Mouse (Mus musculus): Measurements from ENCODE around the gene Hook2. TPM values are rescaled to one million over a fixed set of nuclear protein-coding genes. Genes with fewer than 3 reads are reported as not detected.

Hook2 gene
- polyA plus RNA-seq, 1 experiment from 2014 or later: 5.3 TPM

DNA sequence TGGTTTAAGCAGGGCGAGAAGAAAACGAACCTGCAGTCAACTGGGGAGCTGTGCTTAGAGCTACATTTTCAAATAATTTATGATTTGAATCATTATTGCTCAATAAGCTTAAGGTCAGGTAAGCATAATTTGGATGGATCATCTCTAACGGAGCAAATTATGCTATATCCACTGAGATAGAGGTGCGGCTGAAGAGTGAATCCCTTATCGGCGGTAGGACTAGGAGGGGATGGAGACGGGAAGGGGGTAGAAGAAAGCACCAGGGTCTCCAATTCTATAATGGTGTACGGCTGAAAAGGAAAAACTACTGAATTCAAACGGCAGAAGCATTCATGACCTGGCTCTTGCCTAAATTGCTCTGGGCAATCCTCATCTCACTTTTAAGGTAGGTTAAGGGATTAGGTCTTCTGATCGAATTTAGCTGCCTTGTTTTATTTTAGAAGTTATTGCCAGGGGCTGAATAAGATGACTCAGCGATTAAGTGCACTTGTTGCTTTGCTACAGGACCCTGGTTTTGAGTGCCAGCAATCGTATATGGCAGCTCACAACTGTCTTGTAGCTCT, 44.8 kb downstream of the Hook2 start:
- Histone ChIP-seq H3K4me2 (peak overlapping the region; percentile 84), H3K9me3 (replicated peaks) (no peaks in the 10 kb centered on the region), H3K27me3 (no peaks in the 10 kb centered on the region), H3K9ac (peak overlapping the region; percentile 75), H3K4me1 (replicated peaks) (peaks cover 31% of the 10 kb centered on the region), H3K36me3 (peaks cover 28% of the 10 kb centered on the region), H3K4me3 (peak overlapping the region; percentile 91), H3K27ac (peak overlapping the region; percentile 100)
- ATAC-seq (replicated peaks; ENCODE audit: insufficient number of reproducible peaks, insufficient read depth, low FRiP score, low read depth): no peak
- WGBS: 6% methylated on average over 12 of the region's 12 CpGs

- Histone ChIP-seq H3K36me3 (peaks cover 29% of the 10 kb centered on the region), H3K4me1 (replicated peaks) (peaks cover 31% of the 10 kb centered on the region), H3K27me3 (no peaks in the 10 kb centered on the region), H3K4me2 (peak overlapping the region; percentile 84), H3K4me3 (peak overlapping the region; percentile 91), H3K9ac (peak overlapping the region; percentile 75), H3K9me3 (replicated peaks) (no peaks in the 10 kb centered on the region), H3K27ac (peak overlapping the region; percentile 100)
- under 1% methylated on average over 15 of the region's 15 CpGs for WGBS
- ATAC-seq (replicated peaks; ENCODE audit: insufficient number of reproducible peaks, insufficient read depth, low FRiP score, low read depth): no peak
Measured at GRCm38 (mm10) chr8:85035728-85036310, 45.4 kb downstream of the Hook2 start.

DNA sequence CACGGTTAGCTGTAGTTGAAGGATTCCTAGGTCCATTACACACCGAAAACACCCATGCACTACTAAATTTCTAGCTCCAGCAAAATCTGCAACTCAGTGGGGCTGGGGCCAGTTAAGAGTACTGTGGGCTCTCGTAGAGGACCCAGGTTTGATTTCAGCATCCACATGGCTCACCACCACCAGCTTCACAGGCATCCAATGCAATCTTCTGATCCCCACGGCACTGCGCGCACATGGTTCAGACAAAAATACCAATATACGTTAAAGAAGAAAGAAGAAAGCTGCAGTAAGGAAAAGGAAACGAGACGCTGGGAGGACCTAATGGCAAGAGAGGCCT, 45.9 kb downstream of the Hook2 start:
- Histone ChIP-seq H3K36me3 (peaks cover 30% of the 10 kb centered on the region), H3K9me3 (replicated peaks) (no peaks in the 10 kb centered on the region), H3K4me1 (replicated peaks) (peaks cover 31% of the 10 kb centered on the region), H3K4me2 (peak overlapping the region; percentile 84), H3K9ac (peak overlapping the region; percentile 75), H3K4me3 (peak overlapping the region; percentile 91), H3K27ac (peak overlapping the region; percentile 100), H3K27me3 (no peaks in the 10 kb centered on the region)
- 0% methylated on average over 9 of the region's 9 CpGs for WGBS
- ATAC-seq (replicated peaks; ENCODE audit: insufficient number of reproducible peaks, insufficient read depth, low FRiP score, low read depth): peak; percentile 11

DNA sequence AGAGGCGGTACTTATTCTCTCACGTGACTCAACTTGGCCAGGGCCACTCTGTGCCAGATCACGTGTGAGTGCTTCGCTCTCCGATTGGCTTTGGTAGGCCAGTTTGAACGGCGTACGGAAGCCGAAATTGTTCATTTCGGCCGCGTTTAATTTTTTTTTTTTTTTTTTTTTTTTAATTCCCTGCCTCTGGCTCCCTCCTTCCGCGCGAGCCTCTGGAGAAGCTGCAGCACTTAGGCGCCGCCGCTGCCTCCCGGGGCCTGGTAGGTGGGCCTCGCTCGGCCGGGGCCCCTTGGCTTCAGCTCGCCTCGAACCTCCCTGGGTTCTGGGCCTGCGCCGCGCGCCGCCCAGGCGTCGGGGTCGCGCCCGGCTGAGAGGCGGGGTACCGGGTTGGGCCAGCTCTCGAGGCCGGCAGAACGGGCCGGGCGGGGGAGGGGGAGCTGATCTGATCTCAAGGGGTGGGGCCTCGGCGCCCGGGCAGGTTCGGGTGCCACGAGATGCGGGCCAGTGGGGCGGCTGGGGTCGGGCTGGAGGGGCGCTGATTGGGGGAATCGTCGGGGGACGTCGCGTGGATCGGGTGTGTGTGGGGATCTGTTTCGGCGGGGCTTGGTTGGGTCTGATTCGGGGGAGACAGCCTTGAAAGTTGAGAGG, 46.4 kb downstream of the Hook2 start, which contains the start of gene Tnpo2:
Tnpo2 (plus strand) TSS at position 198 of the 648 bp plus-strand sequence.
- H3K36me3 ChIP-seq: peaks cover 30% of the 10 kb centered on the region
- ATAC-seq (replicated peaks; ENCODE audit: insufficient number of reproducible peaks, insufficient read depth, low FRiP score, low read depth): peak; percentile 90
- H3K27ac ChIP-seq: peak within 1 kb of the TSS; percentile 100
- no peaks in the 10 kb centered on the region for H3K9me3 ChIP-seq (replicated peaks)
- H3K4me2 ChIP-seq: peak within 1 kb of the TSS; percentile 84
- under 1% methylated on average over 59 of the region's 59 CpGs for WGBS
- peak within 1 kb of the TSS; percentile 95 for H3K9ac ChIP-seq
- H3K4me3 ChIP-seq: peak within 1 kb of the TSS; percentile 91
- peaks cover 31% of the 10 kb centered on the region for H3K4me1 ChIP-seq (replicated peaks)
- no peaks in the 10 kb centered on the region for H3K27me3 ChIP-seq

- WGBS: under 1% methylated on average over 14 of the region's 14 CpGs
- H3K9ac ChIP-seq: peak overlapping the region; percentile 95
- no peaks in the 10 kb centered on the region for H3K9me3 ChIP-seq (replicated peaks)
- peak overlapping the region; percentile 91 for H3K4me3 ChIP-seq
- H3K4me2 ChIP-seq: peak overlapping the region; percentile 84
- peaks cover 31% of the 10 kb centered on the region for H3K4me1 ChIP-seq (replicated peaks)
- H3K27ac ChIP-seq: peak overlapping the region; percentile 100
- peaks cover 27% of the 10 kb centered on the region for H3K36me3 ChIP-seq
- H3K27me3 ChIP-seq: no peaks in the 10 kb centered on the region
- ATAC-seq (replicated peaks; ENCODE audit: insufficient number of reproducible peaks, insufficient read depth, low FRiP score, low read depth): peak; percentile 23
Measured at GRCm38 (mm10) chr8:85037366-85037680, 46.9 kb downstream of the Hook2 start.

- Histone ChIP-seq H3K4me1 (replicated peaks) (peaks cover 31% of the 10 kb centered on the region), H3K4me2 (peak overlapping the region; percentile 84), H3K9me3 (replicated peaks) (no peaks in the 10 kb centered on the region), H3K27ac (peak overlapping the region; percentile 100), H3K36me3 (peaks cover 22% of the 10 kb centered on the region), H3K4me3 (peak overlapping the region; percentile 91), H3K27me3 (no peaks in the 10 kb centered on the region), H3K9ac (peak overlapping the region; percentile 95)
- 0 out of 2 replicates have a peak, but pooled peaks have one; percentile 2 for ATAC-seq (replicated peaks; ENCODE audit: insufficient number of reproducible peaks, insufficient read depth, low FRiP score, low read depth)
- under 1% methylated on average over 57 of the region's 57 CpGs for WGBS
Measured at GRCm38 (mm10) chr8:85037681-85038531, 47.5 kb downstream of the Hook2 start.

DNA sequence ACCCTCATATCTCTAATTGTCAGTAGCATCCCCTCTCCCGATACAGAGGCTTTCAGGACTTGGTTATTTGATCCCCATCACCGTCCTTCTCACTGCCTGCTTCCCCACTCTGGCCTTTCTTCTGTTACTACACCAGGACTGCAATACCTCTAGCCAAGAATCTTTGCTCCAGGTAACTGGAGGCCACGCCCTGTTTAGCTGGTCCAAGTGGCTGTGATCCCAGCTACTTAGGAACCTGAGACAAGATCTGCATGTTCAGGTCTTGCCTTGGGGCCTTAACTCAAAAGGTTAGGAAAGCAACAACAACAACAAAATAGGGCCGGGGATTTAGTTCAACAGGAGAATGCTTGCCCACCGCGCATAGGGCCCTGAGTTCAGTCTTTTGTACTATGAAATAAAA, 53.2 kb downstream of the Hook2 start:
- no peaks in the 10 kb centered on the region for H3K9me3 ChIP-seq (replicated peaks)
- H3K36me3 ChIP-seq: peaks cover 73% of the 10 kb centered on the region
- no peak overlapping the region for H3K4me2 ChIP-seq
- H3K27me3 ChIP-seq: no peaks in the 10 kb centered on the region
- 90% methylated on average over 6 of the region's 6 CpGs for WGBS
- no peak for ATAC-seq (replicated peaks; ENCODE audit: insufficient number of reproducible peaks, insufficient read depth, low FRiP score, low read depth)
- no peak overlapping the region for H3K27ac ChIP-seq
- peaks cover 10% of the 10 kb centered on the region for H3K4me1 ChIP-seq (replicated peaks)
- no peak overlapping the region for H3K4me3 ChIP-seq
- no peak overlapping the region for H3K9ac ChIP-seq

Other genes with a start within 250 kb of the Hook2 start
- 15.0 and 20.8 TPM in 2 replicates for gene Nfix, start 190.3 kb upstream of the Hook2 start, polyA plus RNA-seq (2015; fragmentation: Nextera tagmentation; extraction: Ambion mirVana)
- 5.8 and 6.4 TPM in 2 replicates for gene Dand5, start 167.8 kb upstream of the Hook2 start, polyA plus RNA-seq (2015; fragmentation: Nextera tagmentation; extraction: Ambion mirVana)
- gene Gadd45gip1, start 159.1 kb upstream of the Hook2 start, polyA plus RNA-seq (2015; fragmentation: Nextera tagmentation; extraction: Ambion mirVana): 45.3 and 46.5 TPM in 2 replicates
- 107 and 123 TPM in 2 replicates for gene Rad23a, start 149.9 kb upstream of the Hook2 start, polyA plus RNA-seq (2015; fragmentation: Nextera tagmentation; extraction: Ambion mirVana)
- 525 and 658 TPM in 2 replicates for gene Calr, start 143.7 kb upstream of the Hook2 start, polyA plus RNA-seq (2015; fragmentation: Nextera tagmentation; extraction: Ambion mirVana)
- 44.5 and 62.5 TPM in 2 replicates for gene Farsa, start 133.6 kb upstream of the Hook2 start, polyA plus RNA-seq (2015; fragmentation: Nextera tagmentation; extraction: Ambion mirVana)
- gene Syce2, start 118.5 kb upstream of the Hook2 start, polyA plus RNA-seq (2015; fragmentation: Nextera tagmentation; extraction: Ambion mirVana): 23.0 and 32.6 TPM in 2 replicates
- gene Gcdh, start 96.7 kb upstream of the Hook2 start, polyA plus RNA-seq (2015; fragmentation: Nextera tagmentation; extraction: Ambion mirVana): 36.4 and 40.1 TPM in 2 replicates
- gene Klf1, start 88.7 kb upstream of the Hook2 start, polyA plus RNA-seq (2015; fragmentation: Nextera tagmentation; extraction: Ambion mirVana): 1.1 and 4.9 TPM in 2 replicates
- 4.3 and 7.3 TPM in 2 replicates for gene Dnase2a, start 82.0 kb upstream of the Hook2 start, polyA plus RNA-seq (2015; fragmentation: Nextera tagmentation; extraction: Ambion mirVana)
- gene Mast1, start 53.2 kb upstream of the Hook2 start, polyA plus RNA-seq (2015; fragmentation: Nextera tagmentation; extraction: Ambion mirVana): 0.09 and 0.41 TPM in 2 replicates
- 0.26 TPM in 1 of 2 replicates, not detected in the other for gene Rtbdn, start 43.6 kb upstream of the Hook2 start, polyA plus RNA-seq (2015; fragmentation: Nextera tagmentation; extraction: Ambion mirVana)
- gene Gm49661, start 21.2 kb upstream of the Hook2 start, polyA plus RNA-seq (2015; fragmentation: Nextera tagmentation; extraction: Ambion mirVana): not detected in 2 replicates
- 596 and 644 TPM in 2 replicates for gene Prdx2, start 21.0 kb upstream of the Hook2 start, polyA plus RNA-seq (2015; fragmentation: Nextera tagmentation; extraction: Ambion mirVana)
- 62.9 and 83.7 TPM in 2 replicates for gene Rnaseh2a, start 20.8 kb upstream of the Hook2 start, polyA plus RNA-seq (2015; fragmentation: Nextera tagmentation; extraction: Ambion mirVana)
- gene Junb, start 11.9 kb upstream of the Hook2 start, polyA plus RNA-seq (2015; fragmentation: Nextera tagmentation; extraction: Ambion mirVana): 11.0 and 16.6 TPM in 2 replicates
- gene Best2, start 23.9 kb downstream of the Hook2 start, polyA plus RNA-seq (2015; fragmentation: Nextera tagmentation; extraction: Ambion mirVana): not detected in 2 replicates
- gene Asna1, start 34.7 kb downstream of the Hook2 start, polyA plus RNA-seq (2015; fragmentation: Nextera tagmentation; extraction: Ambion mirVana): 97.7 and 106 TPM in 2 replicates
- 68.4 and 77.2 TPM in 2 replicates for gene Trir, start 36.2 kb downstream of the Hook2 start, polyA plus RNA-seq (2015; fragmentation: Nextera tagmentation; extraction: Ambion mirVana)
- gene Tnpo2, start 46.3 kb downstream of the Hook2 start, polyA plus RNA-seq (2015; fragmentation: Nextera tagmentation; extraction: Ambion mirVana): 17.7 and 22.8 TPM in 2 replicates
- gene Fbxw9, start 69.5 kb downstream of the Hook2 start, polyA plus RNA-seq (2015; fragmentation: Nextera tagmentation; extraction: Ambion mirVana): 15.4 and 22.2 TPM in 2 replicates
- gene Gm5741, start 77.4 kb downstream of the Hook2 start, polyA plus RNA-seq (2015; fragmentation: Nextera tagmentation; extraction: Ambion mirVana): not detected in 2 replicates
- 46.1 and 52.8 TPM in 2 replicates for gene Dhps, start 81.2 kb downstream of the Hook2 start, polyA plus RNA-seq (2015; fragmentation: Nextera tagmentation; extraction: Ambion mirVana)
- gene Wdr83os, start 90.1 kb downstream of the Hook2 start, polyA plus RNA-seq (2015; fragmentation: Nextera tagmentation; extraction: Ambion mirVana): 106 and 110 TPM in 2 replicates
- gene Wdr83, start 90.7 kb downstream of the Hook2 start, polyA plus RNA-seq (2015; fragmentation: Nextera tagmentation; extraction: Ambion mirVana): 33.1 and 40.8 TPM in 2 replicates
- 30.6 and 41.2 TPM in 2 replicates for gene Man2b1, start 92.7 kb downstream of the Hook2 start, polyA plus RNA-seq (2015; fragmentation: Nextera tagmentation; extraction: Ambion mirVana)
- gene Zfp791, start 132.5 kb downstream of the Hook2 start, polyA plus RNA-seq (2015; fragmentation: Nextera tagmentation; extraction: Ambion mirVana): 0.81 and 1.5 TPM in 2 replicates
- not detected in 2 replicates for gene Cks1brt, start 161.3 kb downstream of the Hook2 start, polyA plus RNA-seq (2015; fragmentation: Nextera tagmentation; extraction: Ambion mirVana)
- gene Olfr371, start 235.4 kb downstream of the Hook2 start, polyA plus RNA-seq (2015; fragmentation: Nextera tagmentation; extraction: Ambion mirVana): not detected in 2 replicates